Mouse (Mus musculus): ENCODE measurements around the gene Xirp1.

- TF ChIP-seq CTCF (IDR thresholded peaks at IDR 0.05; ENCODE audit: control insufficient read depth, insufficient read depth, insufficient read length) (peak; percentile 66), USF1 (IDR thresholded peaks at IDR 0.05; ENCODE audit: low read depth) (no peak), MYOD1 (IDR thresholded peaks at IDR 0.05; ENCODE audit: control insufficient read depth, insufficient read length, low read depth) (no peak), MAX (IDR thresholded peaks at IDR 0.05) (no peak), MYOG (IDR thresholded peaks at IDR 0.05; ENCODE audit: control insufficient read depth, extremely low read depth, insufficient read length) (no peak)
Observed at GRCm38 (mm10) chr9:119982241-119982811, 41.1 kb downstream of the Xirp1 start.
